Mouse (Mus musculus) heart, embryonic 16.5 days (tissue): ENCODE data around the gene Ano8. TPM values are rescaled to one million over a fixed set of nuclear protein-coding genes. Genes with fewer than 3 reads are reported as not detected.
A peak's percentile ranks its signal among the peaks of the same experiment; 100 is the strongest.
"Not testable (repeated sequence)": the region's sequence is repeated elsewhere in the genome, so short reads cannot be mapped to it uniquely, and the experiment has no call there.

Experiments used
- ATAC-seq: fragments of 200-750 bp; cut with Nextera tagmentation; replicated peaks from 2 replicates; pipeline ENCODE4 v1.8.0; 2017; ENCODE audit warnings: moderate number of reproducible peaks; ENCODE audit not compliant: insufficient read depth, low FRiP score; ENCODE audit errors: extremely low read depth
- H3K27ac ChIP-seq: fragments of 300-500 bp; sonication (generic); 2 replicates; pipeline ENCODE4 v1.5.1; 2014; ENCODE audit warnings: mild to moderate bottlenecking, low read length, control low read depth, moderate library complexity
- H3K27me3 ChIP-seq: fragments of 300-500 bp; sonication (generic); 2 replicates; pipeline ENCODE4 v1.6.1; 2014; ENCODE audit warnings: low read length, mixed read lengths; ENCODE audit not compliant: control insufficient read depth, insufficient read depth
- H3K36me3 ChIP-seq: fragments of 300-500 bp; sonication (generic); 2 replicates; pipeline ENCODE4 v1.6.1; 2014; ENCODE audit not compliant: control insufficient read depth, insufficient read depth
- H3K4me1 ChIP-seq: fragments of 300-500 bp; sonication (generic); 2 replicates; pipeline ENCODE4 v1.6.1; 2014; ENCODE audit warnings: low read length, mixed read lengths; ENCODE audit not compliant: control insufficient read depth, insufficient read depth
- H3K4me2 ChIP-seq: fragments of 300-500 bp; sonication (generic); 2 replicates; pipeline ENCODE4 v1.6.1; 2014; ENCODE audit warnings: low read depth, mild to moderate bottlenecking, control low read depth, low read length
- H3K4me3 ChIP-seq: fragments of 300-500 bp; sonication (generic); 2 replicates; pipeline ENCODE4 v1.5.1; 2014; ENCODE audit warnings: mild to moderate bottlenecking, control low read depth, low read length
- H3K9ac ChIP-seq: fragments of 300-500 bp; sonication (generic); 2 replicates; pipeline ENCODE4 v1.6.1; 2014; ENCODE audit warnings: low read length, control low read depth
- H3K9me3 ChIP-seq: fragments of 300-500 bp; sonication (generic); replicated peaks from 2 replicates; pipeline ENCODE4 v1.6.1; 2016; ENCODE audit warnings: low read length; ENCODE audit not compliant: control insufficient read depth
- WGBS: fragments of 180-500 bp; shearing (Covaris S2); extraction: QIAGEN DNeasy Blood & Tissue Kit; methylation state at CpG from one replicate; pipeline ENCODE4 v1.1.7; 2014; 5-methylcytosine and 5-hydroxymethylcytosine counted together
- polyA plus RNA-seq: library from polyadenylated mRNA; unstranded; fragments of >200 nt; fragmentation: Nextera tagmentation; extraction: Ambion mirVana; gene quantifications from 2 replicates; pipeline ENCODE4 v1.2.1, GENCODE M21; 2015

Gene Ano8
- 0.37 and 0.76 TPM in 2 replicates for polyA plus RNA-seq

DNA sequence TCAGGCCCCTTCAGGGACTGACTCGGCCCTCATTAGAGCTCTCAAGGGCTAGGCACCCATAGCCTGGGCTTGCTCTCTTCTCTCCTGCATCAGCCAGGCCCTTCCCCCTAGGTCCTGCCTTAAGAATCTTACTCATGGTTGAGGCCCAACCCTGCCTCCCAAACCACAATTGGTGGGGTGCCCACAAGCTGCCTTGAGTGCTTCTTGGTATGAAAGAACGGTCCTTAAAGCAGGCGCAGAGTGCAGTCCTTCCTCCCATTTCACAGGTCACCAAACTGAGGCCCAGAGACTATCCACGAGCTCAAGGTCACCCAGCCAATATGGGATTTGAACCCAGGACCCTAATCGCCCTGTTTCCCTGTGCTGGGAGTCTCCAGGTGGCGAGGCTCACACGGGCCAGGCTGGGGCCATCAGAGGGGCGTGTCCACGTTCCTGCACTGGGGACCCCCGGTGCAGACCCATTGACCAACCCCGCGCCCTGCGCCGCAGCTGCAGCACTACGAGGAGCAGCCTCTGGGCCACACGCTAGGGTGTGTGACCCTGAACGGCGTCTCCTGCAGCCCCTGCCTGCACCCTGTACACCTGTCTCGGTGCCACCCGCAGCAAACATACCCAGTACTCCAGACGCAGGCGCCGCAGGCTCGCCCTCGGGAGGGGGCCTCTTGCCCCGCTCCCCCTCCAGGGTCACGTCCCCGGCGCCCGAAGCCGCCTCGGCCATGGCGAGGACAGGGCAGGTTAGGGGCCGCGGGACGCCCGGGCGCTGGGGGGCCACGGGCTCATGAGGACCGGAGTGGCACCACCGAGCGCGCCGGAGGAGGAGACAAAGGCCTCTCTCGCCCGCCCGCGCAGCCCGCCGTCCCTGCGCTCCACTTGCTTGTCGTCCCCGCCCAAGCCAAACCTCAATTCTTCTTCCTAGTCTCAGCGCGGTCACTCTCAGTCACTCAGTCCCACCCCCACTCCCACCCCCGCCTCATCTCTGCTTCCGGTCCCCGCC, at the start of gene Ano8:
Gene Ano8 (minus strand): TSS at position 822 of the 994 bp plus-strand sequence.
- Histone ChIP-seq H3K36me3 (no peaks in the 10 kb centered on the region), H3K4me1 (peaks cover 15% of the 10 kb centered on the region), H3K27ac (peak within 1 kb of the TSS; percentile 69), H3K9me3 (no peaks in the 10 kb centered on the region), H3K9ac (peak within 1 kb of the TSS; percentile 92), H3K4me2 (peak within 1 kb of the TSS; percentile 94), H3K27me3 (peaks cover 3% of the 10 kb centered on the region; the same call in 1 of the 2 replicates), H3K4me3 (peak within 1 kb of the TSS; percentile 85)
- peak; percentile 67 for ATAC-seq
- 6% methylated on average over 56 of the region's 58 CpGs for WGBS

DNA sequence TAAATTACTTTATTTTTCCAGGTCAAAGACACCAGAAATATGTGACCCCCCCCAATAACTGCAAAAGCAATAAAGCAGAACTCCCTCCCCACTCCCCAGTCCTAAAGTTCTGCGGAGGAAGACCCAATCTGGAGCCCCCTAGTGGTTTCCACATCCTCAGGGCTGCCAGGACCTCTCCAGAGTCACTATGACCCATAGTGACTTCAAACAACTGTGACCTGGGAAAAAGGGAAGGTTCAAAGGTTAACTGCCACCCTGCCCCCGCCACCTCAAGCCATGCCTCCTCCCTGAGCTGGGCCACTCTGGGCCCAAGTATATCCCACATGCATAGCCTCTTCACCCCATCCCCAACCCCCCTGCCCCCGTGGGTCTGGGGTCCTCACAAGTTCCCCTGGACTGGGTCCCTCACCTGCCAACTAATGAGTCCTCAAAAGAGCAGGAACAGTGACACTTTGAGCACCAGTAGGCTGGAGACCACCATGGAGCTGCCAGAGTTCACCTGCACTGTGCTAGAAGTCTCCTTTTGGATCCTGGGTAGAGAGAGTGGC, 48.6 kb upstream of the Ano8 start:
- Histone ChIP-seq H3K4me1 (0 out of 2 replicates have a peak, but pooled peaks cover 5% of the 10 kb centered on the region), H3K4me3 (no peak overlapping the region), H3K4me2 (no peak overlapping the region), H3K9me3 (no peaks in the 10 kb centered on the region), H3K36me3 (no peaks in the 10 kb centered on the region), H3K27ac (no peak overlapping the region), H3K27me3 (no peaks in the 10 kb centered on the region), H3K9ac (no peak overlapping the region)
- 42% methylated on average over 3 of the region's 3 CpGs for WGBS
- no peak for ATAC-seq

DNA sequence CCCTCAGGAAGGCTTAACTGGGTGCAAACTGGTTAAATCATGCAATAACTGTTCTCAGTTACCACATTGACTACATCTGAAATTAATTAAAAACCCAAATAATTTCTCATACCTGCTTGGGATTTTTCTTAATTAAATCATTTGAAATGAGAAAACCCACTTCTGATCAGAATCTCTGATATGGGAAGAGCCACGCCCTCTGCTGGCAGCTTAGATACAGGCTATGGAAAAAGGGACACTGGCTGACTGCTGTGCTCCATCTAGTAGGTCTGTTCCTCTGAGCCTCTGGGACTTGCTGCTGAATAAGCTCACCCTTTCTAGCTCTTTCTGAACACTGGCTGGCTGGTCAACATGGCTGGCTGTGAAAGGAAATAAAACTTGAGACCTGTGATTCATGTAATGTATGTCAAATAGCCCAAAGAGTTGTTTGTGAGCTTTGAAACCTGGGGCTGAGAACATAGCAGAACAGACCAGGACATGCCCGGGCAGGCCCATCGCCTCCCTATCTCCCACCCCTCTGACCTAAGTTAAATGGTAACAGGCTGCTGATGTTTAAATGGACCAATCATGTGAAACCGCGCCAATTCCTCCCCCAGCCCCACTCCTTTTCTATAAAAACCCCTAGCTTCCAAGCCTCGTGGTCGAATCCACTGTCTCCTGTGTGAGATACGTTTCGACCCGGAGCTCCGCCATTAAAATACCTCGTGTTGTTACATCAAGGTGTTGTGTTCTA, 45.1 kb upstream of the Ano8 start:
- not testable (repeated sequence) for H3K4me2 ChIP-seq, ATAC-seq, H3K4me3 ChIP-seq, H3K27ac ChIP-seq, H3K9me3 ChIP-seq, H3K27me3 ChIP-seq, H3K9ac ChIP-seq, H3K36me3 ChIP-seq
- WGBS = 72% methylated on average over 5 of the region's 12 CpGs
- H3K4me1 ChIP-seq = peaks cover 23% of the 10 kb centered on the region

DNA sequence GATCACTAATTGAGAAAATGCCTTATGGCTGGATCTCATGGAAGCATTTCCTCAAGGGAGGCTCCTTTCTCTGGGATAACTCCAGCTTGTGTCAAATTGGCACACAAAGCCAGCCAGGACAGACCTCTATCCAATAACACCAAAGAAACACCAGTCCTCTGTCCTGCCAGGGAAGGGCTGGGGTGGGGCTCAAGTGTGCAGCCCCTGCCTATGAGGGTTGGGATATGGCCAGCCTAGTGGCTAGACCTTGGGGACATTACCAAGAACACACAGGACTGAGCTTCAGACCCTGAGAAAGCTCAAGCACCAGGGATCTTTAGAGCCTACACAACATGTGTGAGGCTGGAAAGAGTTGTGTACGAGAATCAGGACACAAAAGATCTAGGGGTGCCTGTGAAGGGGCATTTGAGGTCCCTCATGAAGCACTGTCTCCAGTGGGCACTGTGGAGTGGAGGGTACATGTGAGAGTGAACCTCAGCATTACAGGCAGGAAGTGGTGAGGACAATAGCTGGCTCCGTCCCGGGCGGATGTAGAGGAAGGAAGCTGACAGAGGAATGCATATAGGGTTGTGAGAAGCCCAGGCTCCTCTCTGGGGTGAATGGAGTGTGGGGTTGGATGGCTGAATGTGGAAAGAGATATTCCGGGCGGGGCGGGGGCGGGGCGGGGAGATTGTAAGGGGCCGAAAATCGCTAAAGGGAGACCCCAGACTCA, 42.8 kb upstream of the Ano8 start:
- peak; percentile 65; the same call in 1 of the 2 replicates for ATAC-seq
- no peaks in the 10 kb centered on the region for H3K36me3 ChIP-seq
- H3K27ac ChIP-seq = peak overlapping the region; percentile 94
- WGBS = 61% methylated on average over 11 of the region's 11 CpGs
- no peaks in the 10 kb centered on the region for H3K9me3 ChIP-seq
- H3K4me3 ChIP-seq = no peak overlapping the region
- peaks cover 3% of the 10 kb centered on the region for H3K27me3 ChIP-seq
- H3K9ac ChIP-seq = no peak overlapping the region
- no peak overlapping the region for H3K4me2 ChIP-seq
- peaks cover 27% of the 10 kb centered on the region for H3K4me1 ChIP-seq

DNA sequence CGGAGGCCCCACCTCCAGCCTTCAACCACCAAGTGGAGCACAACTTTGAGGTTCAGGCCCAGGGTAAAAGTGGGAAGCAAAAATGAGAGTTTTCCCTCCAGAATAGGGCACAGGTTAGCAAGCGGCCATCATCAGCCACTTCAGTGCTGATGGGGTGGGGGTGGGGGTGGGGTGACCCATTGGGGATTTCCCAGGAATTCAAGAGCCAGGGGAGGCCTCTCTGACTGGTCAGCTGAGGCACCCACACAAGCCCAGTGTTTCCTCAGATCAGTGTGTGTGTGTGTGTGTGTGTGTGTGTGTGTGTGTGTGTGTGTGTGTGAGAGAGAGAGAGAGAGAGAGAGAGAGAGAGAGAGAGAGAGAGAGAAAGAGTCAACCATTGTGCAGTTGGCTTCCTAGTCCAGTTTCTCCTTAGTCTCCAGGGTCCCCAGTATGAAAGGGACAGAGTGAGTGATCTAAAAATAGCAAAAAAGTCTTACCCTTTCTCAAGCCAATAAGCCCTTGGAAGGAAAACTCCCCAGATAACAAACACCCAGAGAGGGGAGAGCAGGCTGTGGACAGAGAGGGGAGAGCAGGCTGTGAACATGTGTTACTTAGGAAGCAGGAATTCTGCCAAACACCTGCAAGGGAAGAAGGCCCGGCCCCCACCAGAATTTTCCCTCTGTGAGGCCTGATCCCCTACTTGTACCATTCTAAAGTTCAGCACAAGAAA, 41.6 kb upstream of the Ano8 start:
- no peak overlapping the region for H3K4me3 ChIP-seq
- WGBS = 43% methylated on average over 3 of the region's 3 CpGs
- H3K4me2 ChIP-seq = no peak overlapping the region; the same call in 1 of the 2 replicates
- H3K36me3 ChIP-seq = no peaks in the 10 kb centered on the region
- peaks cover 3% of the 10 kb centered on the region for H3K27me3 ChIP-seq
- no peak overlapping the region for H3K9ac ChIP-seq
- H3K9me3 ChIP-seq = no peaks in the 10 kb centered on the region
- ATAC-seq = peak; percentile 29; the same call in 1 of the 2 replicates
- peaks cover 27% of the 10 kb centered on the region for H3K4me1 ChIP-seq
- H3K27ac ChIP-seq = peak overlapping the region; percentile 94

DNA sequence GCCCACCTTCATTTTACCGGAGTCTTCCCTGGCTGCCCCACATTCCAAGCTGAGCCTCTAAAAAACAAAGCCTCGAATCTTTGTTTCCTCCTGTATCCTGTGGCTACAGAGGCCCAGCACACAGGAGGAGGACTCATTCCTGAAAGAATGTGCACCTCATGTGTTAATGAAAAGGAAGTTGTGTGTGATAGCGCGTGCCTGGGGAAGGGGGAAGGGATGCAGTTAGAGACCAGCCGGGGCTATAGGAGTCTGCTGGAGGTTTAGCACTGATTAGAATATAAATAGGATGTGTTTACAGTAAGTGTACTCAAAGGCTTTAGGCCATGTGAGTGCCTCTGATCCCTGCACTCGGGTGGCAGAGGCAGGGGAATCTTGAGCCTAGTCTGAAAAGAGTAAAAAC, 40.5 kb upstream of the Ano8 start:
- H3K9ac ChIP-seq = no peak overlapping the region
- 14% methylated on average over 6 of the region's 6 CpGs for WGBS
- peak; percentile 34; the same call in 1 of the 2 replicates for ATAC-seq

DNA sequence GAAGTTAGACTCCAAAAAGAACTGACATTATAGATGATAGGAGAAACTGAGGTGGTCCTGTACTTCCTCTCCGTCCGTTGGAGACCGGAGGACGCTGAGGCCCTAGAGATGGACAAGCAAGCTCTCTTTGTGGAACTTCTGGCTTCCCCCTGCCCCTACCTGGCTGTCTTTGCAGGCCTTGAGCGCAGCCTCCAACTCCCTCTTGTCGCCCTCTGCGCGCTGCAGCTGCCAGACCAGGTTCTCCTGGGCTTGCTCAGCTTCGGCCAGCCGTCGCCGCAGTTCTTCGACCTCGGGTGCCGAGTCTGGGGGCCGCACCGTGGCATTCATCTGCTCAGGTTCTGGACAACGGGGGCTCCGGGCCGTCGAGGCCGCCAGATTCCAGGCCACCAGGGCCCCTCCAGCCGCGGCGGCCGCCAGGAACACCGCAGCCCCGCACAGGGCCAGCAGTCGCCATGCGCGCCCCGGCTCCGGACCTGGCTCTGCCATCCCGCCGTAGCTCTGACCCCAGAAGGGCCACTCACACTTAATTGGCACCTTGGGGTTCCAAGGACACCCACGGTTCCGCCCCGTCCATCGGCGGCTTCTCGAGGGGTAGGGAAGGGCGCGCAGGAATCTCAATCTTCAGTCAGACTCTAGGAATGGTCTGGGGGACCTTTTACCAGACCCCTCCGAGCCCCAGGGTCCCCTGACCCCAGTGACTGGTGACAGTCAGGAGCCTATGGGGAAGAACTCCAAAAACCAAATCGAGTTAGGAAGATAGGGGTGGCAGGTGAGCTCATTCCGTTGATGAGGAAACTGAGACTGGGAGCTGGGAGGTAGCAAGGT, 39.7 kb upstream of the Ano8 start, which contains the start of gene Ccdc194:
Gene Ccdc194 (minus strand): TSS at position 486 of the 825 bp plus-strand sequence.
- Histone ChIP-seq H3K36me3 (no peaks in the 10 kb centered on the region), H3K9ac (peak within 1 kb of the TSS; percentile 60), H3K9me3 (no peaks in the 10 kb centered on the region), H3K27me3 (peaks cover 3% of the 10 kb centered on the region), H3K4me3 (peak within 1 kb of the TSS; percentile 26), H3K4me2 (peak within 1 kb of the TSS; percentile 49), H3K27ac (peak within 1 kb of the TSS; percentile 94), H3K4me1 (peaks cover 27% of the 10 kb centered on the region)
- ATAC-seq = no peak
- WGBS = 18% methylated on average over 46 of the region's 46 CpGs

More for the DNA sequence above, 40.5 kb upstream of the Ano8 start:
- peak overlapping the region; percentile 94 for H3K27ac ChIP-seq
- H3K27me3 ChIP-seq = peaks cover 3% of the 10 kb centered on the region
- peaks cover 27% of the 10 kb centered on the region for H3K4me1 ChIP-seq
- no peak overlapping the region for H3K4me2 ChIP-seq
- no peaks in the 10 kb centered on the region for H3K9me3 ChIP-seq
- H3K36me3 ChIP-seq = no peaks in the 10 kb centered on the region
- no peak overlapping the region for H3K4me3 ChIP-seq
